Mouse (Mus musculus) midbrain, embryonic 16.5 days (tissue): ENCODE data around the gene Cx3cl1. TPM values are rescaled to one million over a fixed set of nuclear protein-coding genes. Genes with fewer than 3 reads are reported as not detected.

Experiments
- polyA plus RNA-seq: library from polyadenylated mRNA; unstranded; fragments of >200 nt; fragmentation: Nextera tagmentation; extraction: Ambion mirVana; gene quantifications from 2 replicates; pipeline ENCODE4 v1.2.1, GENCODE M21; 2015

Gene Cx3cl1
- polyA plus RNA-seq, 1 experiment from 2014 or later, result 55.8 TPM

Other genes with a start within 250 kb of the Cx3cl1 start
- gene Cpne2, start 239.0 kb upstream of the Cx3cl1 start, polyA plus RNA-seq, result 25.0 and 26.2 TPM in 2 replicates
- gene Rspry1, start 170.1 kb upstream of the Cx3cl1 start, polyA plus RNA-seq, result 51.2 and 56.6 TPM in 2 replicates
- 74.0 and 88.9 TPM in 2 replicates for gene Fam192a, start 170.0 kb upstream of the Cx3cl1 start, polyA plus RNA-seq
- 179 and 183 TPM in 2 replicates for gene Arl2bp, start 105.4 kb upstream of the Cx3cl1 start, polyA plus RNA-seq
- gene Pllp, start 75.7 kb upstream of the Cx3cl1 start, polyA plus RNA-seq, result 1.7 and 3.4 TPM in 2 replicates
- gene Ccl22, start 26.4 kb upstream of the Cx3cl1 start, polyA plus RNA-seq, result not detected in 2 replicates
- gene Ccl17, start 38.4 kb downstream of the Cx3cl1 start, polyA plus RNA-seq, result 0.40 and 0.62 TPM in 2 replicates
- gene Coq9, start 66.3 kb downstream of the Cx3cl1 start, polyA plus RNA-seq, result 53.5 and 61.2 TPM in 2 replicates
- 188 and 194 TPM in 2 replicates for gene Ciapin1, start 66.3 kb downstream of the Cx3cl1 start, polyA plus RNA-seq
- 111 and 112 TPM in 2 replicates for gene Polr2c, start 85.4 kb downstream of the Cx3cl1 start, polyA plus RNA-seq
- gene Dok4, start 104.3 kb downstream of the Cx3cl1 start, polyA plus RNA-seq, result 96.2 and 112 TPM in 2 replicates
- 3.4 and 3.8 TPM in 2 replicates for gene Ccdc102a, start 146.1 kb downstream of the Cx3cl1 start, polyA plus RNA-seq
- 0.62 TPM in 1 of 2 replicates, not detected in the other for gene Adgrg5, start 151.7 kb downstream of the Cx3cl1 start, polyA plus RNA-seq
- 147 and 153 TPM in 2 replicates for gene Adgrg1, start 202.7 kb downstream of the Cx3cl1 start, polyA plus RNA-seq
- gene Adgrg3, start 245.7 kb downstream of the Cx3cl1 start, polyA plus RNA-seq, result 0.56 and 0.64 TPM in 2 replicates